Mouse (Mus musculus) lung, postnatal 0 days (tissue): ENCODE data around the gene Ccar1. TPM values are rescaled to one million over a fixed set of nuclear protein-coding genes. Genes with fewer than 3 reads are reported as not detected.
A peak's percentile ranks its signal among the peaks of the same experiment; 100 is the strongest.
"Not testable (repeated sequence)": the region's sequence is repeated elsewhere in the genome, so short reads cannot be mapped to it uniquely, and the experiment has no call there.

Experiments
- ATAC-seq: fragments of 200-750 bp; cut with Nextera tagmentation; 2 replicates; pipeline ENCODE4 v1.8.0; 2017; ENCODE audit warnings: moderate library complexity
- DNase-seq: peaks from one replicate; pipeline ENCODE4 v3.0.0-alpha.2; 2016; ENCODE audit warnings: low spot score
- H3K27ac ChIP-seq: fragments of 300-500 bp; sonication (generic); 2 replicates; pipeline ENCODE4 v1.5.1; 2014; ENCODE audit warnings: antibody characterized with exemption, mild to moderate bottlenecking, low read length, mixed read lengths
- H3K27me3 ChIP-seq: fragments of 300-500 bp; sonication (generic); replicated peaks from 2 replicates; pipeline ENCODE4 v1.6.1; 2014; ENCODE audit warnings: low read length, mixed read lengths; ENCODE audit not compliant: insufficient read depth
- H3K36me3 ChIP-seq: fragments of 300-500 bp; sonication (generic); 2 replicates; pipeline ENCODE4 v1.6.1; 2014; ENCODE audit warnings: low read length, mixed read lengths; ENCODE audit not compliant: insufficient read depth
- H3K4me1 ChIP-seq: fragments of 300-500 bp; sonication (generic); 2 replicates; pipeline ENCODE4 v1.6.1; 2014; ENCODE audit warnings: antibody characterized with exemption, low read depth, low read length, mixed read lengths; ENCODE audit not compliant: insufficient read depth
- H3K4me2 ChIP-seq: fragments of 300-500 bp; sonication (generic); replicated peaks from 2 replicates; pipeline ENCODE4 v1.6.1; 2014; ENCODE audit warnings: low read depth, mild to moderate bottlenecking, low read length, moderate library complexity, mixed read lengths
- H3K4me3 ChIP-seq: fragments of 300-500 bp; sonication (generic); 2 replicates; pipeline ENCODE4 v1.5.1; 2014; ENCODE audit warnings: low read depth, low read length
- H3K9ac ChIP-seq: fragments of 300-500 bp; sonication (generic); replicated peaks from 2 replicates; pipeline ENCODE4 v1.6.1; 2014; ENCODE audit warnings: low read depth, mild to moderate bottlenecking
- H3K9me3 ChIP-seq: fragments of 300-500 bp; sonication (generic); 2 replicates; pipeline ENCODE4 v1.6.1; 2016; ENCODE audit warnings: low read length, mixed read lengths
- CTCF ChIP-seq: IDR thresholded peaks from 2 replicates; pipeline ENCODE4 v1.5.1; 2016; ENCODE audit warnings: antibody characterized with exemption, mild to moderate bottlenecking
- EP300 ChIP-seq: IDR thresholded peaks from 2 replicates; pipeline ENCODE4 v1.6.1; 2016; ENCODE audit warnings: antibody characterized with exemption, mild to moderate bottlenecking, control low read depth
- WGBS: fragments of 180-500 bp; shearing (Covaris S2); extraction: QIAGEN DNeasy Blood & Tissue Kit; methylation state at CpG from one replicate; pipeline ENCODE4 v1.1.7; 2014; 5-methylcytosine and 5-hydroxymethylcytosine counted together
- polyA plus RNA-seq: library from polyadenylated mRNA; unstranded; fragments of >200 nt; fragmentation: Nextera tagmentation; extraction: Ambion mirVana; gene quantifications from 2 replicates; pipeline ENCODE4 v1.2.1, GENCODE M21; 2015

Gene Ccar1
- polyA plus RNA-seq, 1 experiment from 2014 or later = 53.9 TPM

DNA sequence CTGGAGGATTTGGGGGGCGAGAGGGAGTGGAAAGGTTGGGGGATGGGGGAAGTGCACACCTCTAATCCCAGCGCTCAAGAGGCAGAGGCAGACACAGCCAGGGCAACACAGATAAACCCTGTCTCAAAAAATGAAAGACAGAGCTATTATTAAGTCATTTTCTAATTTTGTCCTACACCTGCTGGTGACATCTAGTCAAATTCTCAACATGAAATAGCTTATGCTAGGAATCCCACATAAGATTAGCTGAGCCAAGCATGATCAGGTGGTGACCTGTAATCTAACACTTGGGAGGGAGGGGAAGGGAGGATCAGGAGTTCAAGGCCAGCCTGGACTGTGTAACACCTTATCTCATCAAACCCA lies 986 bp upstream of the Ccar1 start:
- no peaks in the 10 kb centered on the region for H3K27me3 ChIP-seq
- DNase-seq = peak; percentile 7
- no peaks in the 10 kb centered on the region for H3K9me3 ChIP-seq
- H3K36me3 ChIP-seq = peaks cover 6% of the 10 kb centered on the region; the same call in 1 of the 2 replicates
- WGBS = 34% methylated on average over 2 of the region's 2 CpGs
- peak overlapping the region; percentile 81 for H3K4me2 ChIP-seq
- H3K4me1 ChIP-seq = peaks cover 4% of the 10 kb centered on the region; the same call in 1 of the 2 replicates
- peak overlapping the region; percentile 96 for H3K4me3 ChIP-seq
- H3K9ac ChIP-seq = peak overlapping the region; percentile 93; the same call in 1 of the 2 replicates
- ATAC-seq = no peak
- peak overlapping the region; percentile 94 for H3K27ac ChIP-seq
- TF ChIP-seq EP300 (no peak), CTCF (no peak)

DNA sequence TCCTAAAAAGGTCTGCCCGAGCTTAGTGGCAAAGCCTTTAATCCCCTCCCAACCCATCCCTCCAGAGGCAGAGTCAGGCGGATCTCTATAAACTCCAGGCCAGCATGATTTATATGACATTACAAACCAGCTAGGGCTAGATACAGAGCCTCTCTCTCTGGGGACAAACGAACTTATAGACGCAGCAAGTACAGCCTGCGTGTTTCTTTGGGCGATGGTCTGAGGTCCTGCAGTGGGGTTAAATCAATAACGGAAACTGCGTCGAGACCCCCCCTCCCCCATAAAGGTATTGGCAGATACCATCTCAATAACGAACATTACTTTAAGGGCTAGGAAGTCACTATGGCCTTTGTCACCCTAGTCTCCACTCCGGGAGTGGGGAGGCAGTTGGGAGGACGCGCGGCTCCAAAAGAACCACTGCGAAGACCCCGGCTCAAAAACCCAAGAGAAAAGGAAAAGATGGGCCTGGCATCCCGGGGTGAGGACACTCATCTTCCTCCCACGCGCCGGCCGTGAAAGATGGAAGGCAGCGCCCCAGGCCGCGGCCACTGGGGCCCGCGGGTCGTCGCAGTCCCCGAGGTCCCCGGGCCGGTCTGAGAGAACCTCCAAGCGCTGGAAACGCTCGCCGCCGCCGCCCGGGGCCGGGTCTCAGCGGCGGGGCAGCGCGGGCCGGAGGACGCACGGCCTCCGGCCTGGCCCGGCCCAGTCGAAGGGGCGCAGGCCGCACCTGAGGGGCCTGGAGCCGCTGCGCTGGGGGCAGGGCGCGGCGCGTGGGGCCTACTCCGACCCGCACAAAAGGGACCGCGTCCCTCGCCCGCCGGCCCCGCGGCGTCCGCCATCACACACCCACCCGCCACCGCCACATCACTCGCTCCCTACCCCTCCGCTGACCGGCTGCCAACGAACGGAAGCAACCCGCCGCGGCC lies 572 bp downstream of the Ccar1 start:
- peaks cover 6% of the 10 kb centered on the region; the same call in 1 of the 2 replicates for H3K36me3 ChIP-seq
- no peaks in the 10 kb centered on the region for H3K9me3 ChIP-seq
- H3K9ac ChIP-seq = peak overlapping the region; percentile 93
- peaks cover 4% of the 10 kb centered on the region; the same call in 1 of the 2 replicates for H3K4me1 ChIP-seq
- under 1% methylated on average over 47 of the region's 78 CpGs for WGBS
- peak overlapping the region; percentile 96 for H3K4me3 ChIP-seq
- H3K4me2 ChIP-seq = peak overlapping the region; percentile 81
- TF ChIP-seq CTCF (no peak), EP300 (no peak)
- ATAC-seq (peak; percentile 70), DNase-seq (peak; percentile 39)
- no peaks in the 10 kb centered on the region for H3K27me3 ChIP-seq
- H3K27ac ChIP-seq = peak overlapping the region; percentile 94

DNA sequence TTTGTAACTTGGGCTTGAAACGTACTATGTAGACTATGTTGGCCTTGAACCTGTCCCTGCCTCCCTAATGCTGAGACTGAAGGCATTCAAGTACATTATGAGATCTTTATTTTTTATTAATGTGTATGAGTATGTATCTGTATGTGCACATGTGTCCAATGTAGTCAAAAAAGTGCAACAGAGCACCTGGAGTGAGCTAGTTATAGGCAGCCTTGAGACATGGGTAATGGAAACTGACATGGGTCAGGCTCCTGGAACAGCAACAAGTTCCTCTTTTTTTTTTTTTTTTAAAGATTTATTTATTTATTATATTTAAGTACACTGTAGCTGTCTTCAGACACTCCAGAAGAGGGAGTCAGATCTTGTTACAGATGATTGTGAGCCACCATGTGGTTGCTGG lies 10.3 kb downstream of the Ccar1 start:
- H3K4me2 ChIP-seq, H3K9ac ChIP-seq, H3K4me1 ChIP-seq, ATAC-seq, H3K27me3 ChIP-seq, DNase-seq, H3K9me3 ChIP-seq, H3K27ac ChIP-seq, H3K4me3 ChIP-seq: not testable (repeated sequence)
- WGBS = 82% methylated on average over 1 of the region's 1 CpGs
- H3K36me3 ChIP-seq = peaks cover 55% of the 10 kb centered on the region

DNA sequence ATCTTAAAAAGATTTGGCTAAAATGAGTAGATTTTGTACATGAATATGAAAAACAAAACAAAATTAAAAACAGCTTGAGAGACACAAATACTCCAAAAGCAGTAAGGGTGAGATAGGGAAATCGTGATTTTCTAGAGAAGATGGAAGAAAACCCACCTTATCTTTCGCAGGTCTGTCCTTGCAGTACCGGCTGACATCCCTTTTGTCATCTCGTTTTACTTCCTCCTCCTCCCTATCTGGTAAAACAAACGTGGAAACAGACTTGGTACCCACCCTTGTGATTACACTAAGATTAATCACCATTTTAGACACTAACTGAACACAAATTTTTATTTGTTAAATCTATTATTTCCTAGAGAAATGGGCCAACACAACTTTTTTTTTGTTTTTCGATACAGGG lies 41.3 kb downstream of the Ccar1 start:
- no peaks in the 10 kb centered on the region for H3K4me1 ChIP-seq
- H3K27me3 ChIP-seq = no peaks in the 10 kb centered on the region
- DNase-seq = no peak
- no peak overlapping the region for H3K9ac ChIP-seq
- H3K36me3 ChIP-seq = peaks cover 39% of the 10 kb centered on the region; the same call in 1 of the 2 replicates
- H3K9me3 ChIP-seq = no peaks in the 10 kb centered on the region
- no peak overlapping the region for H3K4me3 ChIP-seq
- WGBS = 76% methylated on average over 6 of the region's 6 CpGs
- H3K4me2 ChIP-seq = no peak overlapping the region
- ATAC-seq = no peak
- no peak overlapping the region for H3K27ac ChIP-seq
- TF ChIP-seq CTCF = no peak

DNA sequence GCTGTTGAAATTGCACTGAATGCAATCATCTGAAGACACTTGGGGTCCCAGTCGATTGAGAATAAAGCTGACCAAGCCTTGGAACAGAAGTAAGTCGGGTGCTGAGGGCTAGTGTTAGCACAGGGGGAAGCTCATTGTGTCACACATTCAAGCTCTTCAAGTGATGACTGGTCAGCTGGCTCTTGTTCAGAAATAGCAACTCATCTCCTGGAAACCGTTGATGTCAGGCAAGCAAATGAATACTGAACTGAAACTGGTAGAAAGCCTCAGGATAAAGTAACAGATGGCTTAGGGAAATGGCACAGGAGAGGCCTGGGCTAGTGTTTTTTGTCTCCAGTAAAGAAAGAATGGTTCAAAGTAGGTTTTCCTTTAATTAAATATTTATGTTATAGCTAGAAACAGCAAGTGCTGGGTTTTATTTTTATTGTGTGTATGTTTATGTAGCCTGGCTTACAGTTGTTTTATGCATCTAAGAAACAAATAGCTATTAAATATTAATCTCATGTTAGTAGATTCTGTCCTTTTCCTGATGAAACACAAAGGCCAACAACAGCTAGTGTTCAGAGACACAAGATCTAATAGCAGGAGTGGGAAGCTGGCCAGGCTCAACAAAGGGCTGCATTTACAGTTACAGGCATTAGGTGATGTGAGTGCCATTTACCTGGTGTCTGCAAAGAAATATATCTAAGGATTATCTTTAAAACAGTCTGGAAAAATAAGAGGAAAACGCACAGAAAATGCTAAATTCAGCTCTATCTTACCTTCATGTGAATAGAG lies 51.9 kb downstream of the Ccar1 start:
- ATAC-seq (no peak), DNase-seq (peak; percentile 26)
- H3K36me3 ChIP-seq = peaks cover 15% of the 10 kb centered on the region; the same call in 1 of the 2 replicates
- 75% methylated on average over 4 of the region's 4 CpGs for WGBS
- no peak overlapping the region for H3K27ac ChIP-seq
- H3K4me2 ChIP-seq = no peak overlapping the region
- no peaks in the 10 kb centered on the region for H3K4me1 ChIP-seq
- H3K9me3 ChIP-seq = no peaks in the 10 kb centered on the region
- H3K4me3 ChIP-seq = no peak overlapping the region
- no peak for TF ChIP-seq EP300
- TF ChIP-seq CTCF = no peak
- no peak overlapping the region for H3K9ac ChIP-seq
- H3K27me3 ChIP-seq = no peaks in the 10 kb centered on the region

DNA sequence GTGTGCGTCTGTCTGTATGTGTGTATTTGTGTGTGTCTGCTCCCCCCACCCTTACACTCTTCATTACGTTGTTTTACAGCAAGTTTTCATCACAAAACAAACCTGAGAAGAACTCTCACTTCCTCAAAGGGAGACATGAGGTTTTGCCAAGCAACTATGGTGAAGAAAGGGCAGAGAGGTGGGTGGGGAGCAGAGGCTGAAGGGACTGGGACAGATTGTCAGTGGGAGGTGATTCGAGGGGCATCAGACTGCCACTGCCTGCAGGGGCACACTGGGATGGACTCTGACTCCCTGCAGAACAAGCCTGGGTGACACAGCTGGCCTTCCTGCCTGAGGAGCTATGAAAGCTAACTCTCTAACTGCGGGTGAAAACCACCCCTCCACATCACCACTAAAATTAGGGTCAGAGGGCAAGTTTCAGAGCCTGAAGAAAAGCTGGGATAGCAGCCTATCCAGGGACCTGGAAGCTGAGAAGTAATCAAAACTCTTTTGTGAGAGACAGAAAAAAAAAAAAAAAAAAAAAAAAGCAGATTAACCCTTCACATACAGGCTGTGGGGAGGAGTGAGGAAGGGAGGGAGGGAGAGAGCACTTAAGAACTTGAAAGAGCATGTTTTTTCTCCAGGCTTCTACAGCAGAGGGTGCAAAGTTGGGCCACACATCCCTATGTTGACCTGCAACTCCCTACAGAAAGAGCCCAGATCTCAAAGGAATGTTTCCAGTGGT lies 55.0 kb downstream of the Ccar1 start:
- no peak for ATAC-seq
- WGBS = 43% methylated on average over 4 of the region's 4 CpGs

More for the DNA sequence above, 55.0 kb downstream of the Ccar1 start:
- peaks cover 3% of the 10 kb centered on the region; the same call in 1 of the 2 replicates for H3K36me3 ChIP-seq
- H3K9ac ChIP-seq = no peak overlapping the region
- no peak overlapping the region for H3K4me3 ChIP-seq
- no peak overlapping the region for H3K27ac ChIP-seq
- no peak for DNase-seq
- TF ChIP-seq EP300 (no peak), CTCF (no peak)
- H3K4me1 ChIP-seq = no peaks in the 10 kb centered on the region
- no peaks in the 10 kb centered on the region for H3K9me3 ChIP-seq
- H3K27me3 ChIP-seq = no peaks in the 10 kb centered on the region
- no peak overlapping the region for H3K4me2 ChIP-seq
